Mouse (Mus musculus): ENCODE data around the gene Caln1. TPM values are rescaled to one million over a fixed set of nuclear protein-coding genes. Genes with fewer than 3 reads are reported as not detected.

Gene Caln1
- 32.7 TPM for polyA plus RNA-seq (2014; fragmentation: Illumina TruSeq; extraction: RNeasy Lipid Tissue Mini Kit (QIAGEN cat#74804); ENCODE audit: low read depth, low replicate concordance)

DNA sequence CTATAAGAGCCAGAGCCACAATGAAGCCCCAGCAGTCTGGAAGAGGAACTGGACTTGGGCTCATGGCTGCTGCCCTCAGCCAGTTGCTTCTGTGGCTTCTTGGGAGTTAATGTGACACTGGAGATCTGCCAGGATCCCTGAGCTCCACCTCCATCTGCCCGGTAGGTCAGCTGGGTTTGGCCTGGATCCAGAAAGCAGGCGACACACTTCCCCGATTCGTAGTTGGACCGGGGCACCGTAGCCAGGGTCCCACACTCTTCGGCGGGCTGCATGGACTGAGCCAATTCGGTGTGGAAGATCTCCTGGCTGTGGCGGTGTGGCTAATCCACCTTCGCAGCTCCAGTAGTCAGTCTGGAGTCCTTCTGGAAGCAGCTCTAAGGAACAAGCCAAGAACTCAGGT, at the start of gene Caln1:
Gene Caln1, plus strand, starts transcription at position 219 of the 400 bp plus-strand sequence.

DNA sequence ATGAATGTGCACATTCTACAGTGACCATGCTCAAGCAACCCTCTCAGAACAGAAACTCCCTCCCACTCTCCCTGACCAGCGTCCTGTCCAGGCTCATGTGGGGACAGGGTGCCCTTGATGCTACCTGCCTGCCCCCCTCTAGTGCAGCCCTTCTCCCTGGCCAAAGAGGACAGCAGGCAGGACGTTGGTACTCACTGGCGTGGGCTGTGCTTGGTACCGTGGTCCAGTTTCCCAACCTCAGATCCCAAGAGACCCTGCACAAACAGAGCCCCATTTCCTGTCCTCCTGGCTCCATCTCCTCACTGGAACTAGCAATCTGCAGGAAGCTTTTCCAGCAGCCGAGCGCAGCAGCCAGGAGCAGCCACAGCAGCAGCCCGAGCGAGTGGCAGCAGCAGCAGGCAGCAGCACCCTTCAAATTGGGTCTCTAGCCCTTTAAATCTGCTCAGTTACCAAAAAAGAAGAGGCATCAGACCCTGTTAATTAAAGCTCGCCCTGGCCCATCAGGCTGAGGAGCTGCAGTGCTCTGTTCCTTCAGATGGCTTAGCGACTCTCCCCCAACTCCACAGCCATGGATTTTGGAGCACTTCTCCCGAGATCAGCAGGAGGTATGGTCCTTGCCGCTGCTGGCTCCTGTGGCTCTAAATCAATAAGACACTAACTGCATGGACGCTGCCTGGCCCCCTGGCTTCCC, 15.1 kb downstream of the Caln1 start, which contains the start of gene A330070K13Rik:
Gene A330070K13Rik, minus strand, starts transcription at position 410 of the 691 bp plus-strand sequence.

Other genes starting within 250 kb of the Caln1 start
- 7.6 TPM for gene Kctd7, start 224.6 kb upstream of the Caln1 start, polyA plus RNA-seq (2014; fragmentation: Illumina TruSeq; extraction: RNeasy Lipid Tissue Mini Kit (QIAGEN cat#74804); ENCODE audit: low read depth, low replicate concordance)
- gene Rabgef1, start 197.7 kb upstream of the Caln1 start, polyA plus RNA-seq (2014; fragmentation: Illumina TruSeq; extraction: RNeasy Lipid Tissue Mini Kit (QIAGEN cat#74804); ENCODE audit: low read depth, low replicate concordance) = 43.2 TPM
- 50.9 TPM for gene Tmem248, start 152.4 kb upstream of the Caln1 start, polyA plus RNA-seq (2014; fragmentation: Illumina TruSeq; extraction: RNeasy Lipid Tissue Mini Kit (QIAGEN cat#74804); ENCODE audit: low read depth, low replicate concordance)
- gene Sbds, start 113.9 kb upstream of the Caln1 start, polyA plus RNA-seq (2014; fragmentation: Illumina TruSeq; extraction: RNeasy Lipid Tissue Mini Kit (QIAGEN cat#74804); ENCODE audit: low read depth, low replicate concordance) = 110 TPM
- gene Tyw1, start 113.8 kb upstream of the Caln1 start, polyA plus RNA-seq (2014; fragmentation: Illumina TruSeq; extraction: RNeasy Lipid Tissue Mini Kit (QIAGEN cat#74804); ENCODE audit: low read depth, low replicate concordance) = 4.0 TPM
- not detected for gene A330070K13Rik, start 15.2 kb downstream of the Caln1 start, polyA plus RNA-seq (2014; fragmentation: Illumina TruSeq; extraction: RNeasy Lipid Tissue Mini Kit (QIAGEN cat#74804); ENCODE audit: low read depth, low replicate concordance)